Mouse (Mus musculus): ENCODE data around the gene Rbm46.

GRCm38 (mm10) chr3:82904211-82904908 lies 28.1 kb upstream of the Rbm46 start:
- no peak for TF ChIP-seq POLR2A (IDR thresholded peaks at IDR 0.05; ENCODE audit: low read depth, low read length)
- no peak for TF ChIP-seq CTCF (IDR thresholded peaks at IDR 0.05; ENCODE audit: extremely low read depth, insufficient read depth, insufficient read length, insufficient replicate concordance)
